Mouse (Mus musculus): ENCODE measurements around the gene Ssu72. TPM values are rescaled to one million over a fixed set of nuclear protein-coding genes. Genes with fewer than 3 reads are reported as not detected.

Ssu72 gene
- total and polyA plus RNA-seq, 3 experiments, result 43.6 to 51.7 (median 51.6) TPM

DNA sequence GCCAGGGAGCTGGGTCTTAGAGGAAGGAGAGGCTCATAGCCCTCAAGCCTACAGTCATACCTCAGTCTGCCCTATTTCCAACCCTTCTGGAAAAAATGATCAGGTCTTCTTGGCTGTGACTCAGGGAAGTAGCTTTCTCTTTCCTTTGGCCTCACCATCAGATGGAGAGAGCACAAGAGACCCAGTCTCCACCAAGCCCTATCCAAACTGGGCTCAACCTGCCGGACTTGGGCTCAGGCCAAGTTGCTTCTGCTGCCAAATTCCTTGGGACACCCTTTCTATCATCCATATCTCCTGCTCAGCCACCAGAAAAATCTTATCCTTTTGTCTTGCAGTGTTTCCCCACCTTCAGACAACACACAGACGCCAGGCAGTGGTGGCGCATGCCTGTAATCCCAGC, 71.3 kb downstream of the Ssu72 start:
- Histone ChIP-seq H3K36me3 (ENCODE audit: control insufficient read depth, insufficient read depth, low read length) (no peaks in the 10 kb centered on the region), H3K79me2 (replicated peaks; ENCODE audit: control insufficient read depth, insufficient read depth, low read length) (no peaks in the 10 kb centered on the region), H3K4me1 (ENCODE audit: control insufficient read depth, insufficient read depth, low read length) (peaks cover 27% of the 10 kb centered on the region), H3K27me3 (ENCODE audit: control insufficient read depth, insufficient read depth, low read length) (no peaks in the 10 kb centered on the region), H3K27ac (peak overlapping the region; percentile 85), H3K4me3 (no peak overlapping the region), H3K9ac (ENCODE audit: low read depth, low read length) (no peak overlapping the region)
- TF ChIP-seq EP300 (IDR thresholded peaks at IDR 0.05; ENCODE audit: insufficient read depth, low read depth, low read length) (no peak), CTCF (IDR thresholded peaks at IDR 0.05) (no peak), POLR2A (IDR thresholded peaks at IDR 0.05; ENCODE audit: insufficient read depth, low read depth, low read length) (no peak)
- 40% methylated on average over 3 of the region's 3 CpGs for WGBS
- intact Hi-C loops (cut with DNase I), result no loop called here
- DNase-seq, result peak; percentile 53 to 65

GRCm38 (mm10) chr4:155776704-155777335, 72.2 kb downstream of the Ssu72 start:
- peaks cover 30% of the 10 kb centered on the region for H3K4me1 ChIP-seq (ENCODE audit: control insufficient read depth, insufficient read depth, low read length)
- no peak overlapping the region for H3K9ac ChIP-seq (ENCODE audit: low read depth, low read length)
- no peaks in the 10 kb centered on the region for H3K79me2 ChIP-seq (replicated peaks; ENCODE audit: control insufficient read depth, insufficient read depth, low read length)
- H3K4me3 ChIP-seq, result no peak overlapping the region
- WGBS, result 57% methylated on average over 2 of the region's 2 CpGs
- TF ChIP-seq EP300 (IDR thresholded peaks at IDR 0.05; ENCODE audit: insufficient read depth, low read depth, low read length) (no peak), POLR2A (IDR thresholded peaks at IDR 0.05; ENCODE audit: insufficient read depth, low read depth, low read length) (no peak), CTCF (IDR thresholded peaks at IDR 0.05) (no peak)
- no peaks in the 10 kb centered on the region for H3K36me3 ChIP-seq (ENCODE audit: control insufficient read depth, insufficient read depth, low read length)
- intact Hi-C loops (cut with DNase I), result no loop called here
- DNase-seq, result no peak
- no peaks in the 10 kb centered on the region for H3K27me3 ChIP-seq (ENCODE audit: control insufficient read depth, insufficient read depth, low read length)
- peak overlapping the region; percentile 74 for H3K27ac ChIP-seq

- WGBS, result 33% methylated on average over 2 of the region's 2 CpGs
- TF ChIP-seq EP300 (IDR thresholded peaks at IDR 0.05; ENCODE audit: insufficient read depth, low read depth, low read length), result no peak
- TF ChIP-seq POLR2A (IDR thresholded peaks at IDR 0.05; ENCODE audit: insufficient read depth, low read depth, low read length), result no peak
- no peak for TF ChIP-seq CTCF (IDR thresholded peaks at IDR 0.05)
- no peak overlapping the region for H3K4me3 ChIP-seq
- DNase-seq, result no peak
- no peaks in the 10 kb centered on the region for H3K27me3 ChIP-seq (ENCODE audit: control insufficient read depth, insufficient read depth, low read length)
- no peaks in the 10 kb centered on the region for H3K79me2 ChIP-seq (replicated peaks; ENCODE audit: control insufficient read depth, insufficient read depth, low read length)
- peaks cover 30% of the 10 kb centered on the region for H3K4me1 ChIP-seq (ENCODE audit: control insufficient read depth, insufficient read depth, low read length)
- intact Hi-C loops (cut with DNase I), result no loop called here
- no peak overlapping the region for H3K9ac ChIP-seq (ENCODE audit: low read depth, low read length)
- H3K36me3 ChIP-seq (ENCODE audit: control insufficient read depth, insufficient read depth, low read length), result no peaks in the 10 kb centered on the region
- H3K27ac ChIP-seq, result peak overlapping the region; percentile 74; the same call in 1 of the 2 replicates
These were observed 73.2 kb downstream of the Ssu72 start for GRCm38 (mm10) chr4:155777816-155778215.

- no peak overlapping the region for H3K4me3 ChIP-seq
- no peaks in the 10 kb centered on the region for H3K36me3 ChIP-seq (ENCODE audit: control insufficient read depth, insufficient read depth, low read length)
- intact Hi-C loops (cut with DNase I), result no loop called here
- H3K4me1 ChIP-seq (ENCODE audit: control insufficient read depth, insufficient read depth, low read length), result peaks cover 32% of the 10 kb centered on the region
- H3K79me2 ChIP-seq (replicated peaks; ENCODE audit: control insufficient read depth, insufficient read depth, low read length), result no peaks in the 10 kb centered on the region
- no peak for DNase-seq
- no peaks in the 10 kb centered on the region for H3K27me3 ChIP-seq (ENCODE audit: control insufficient read depth, insufficient read depth, low read length)
- no peak for TF ChIP-seq POLR2A (IDR thresholded peaks at IDR 0.05; ENCODE audit: insufficient read depth, low read depth, low read length)
- TF ChIP-seq EP300 (IDR thresholded peaks at IDR 0.05; ENCODE audit: insufficient read depth, low read depth, low read length), result no peak
- no peak for TF ChIP-seq CTCF (IDR thresholded peaks at IDR 0.05)
- WGBS, result 83% methylated on average over 4 of the region's 4 CpGs
- H3K27ac ChIP-seq, result peak overlapping the region; percentile 47
- no peak overlapping the region for H3K9ac ChIP-seq (ENCODE audit: low read depth, low read length)
These were observed 74.9 kb downstream of the Ssu72 start for GRCm38 (mm10) chr4:155779498-155779897.

DNA sequence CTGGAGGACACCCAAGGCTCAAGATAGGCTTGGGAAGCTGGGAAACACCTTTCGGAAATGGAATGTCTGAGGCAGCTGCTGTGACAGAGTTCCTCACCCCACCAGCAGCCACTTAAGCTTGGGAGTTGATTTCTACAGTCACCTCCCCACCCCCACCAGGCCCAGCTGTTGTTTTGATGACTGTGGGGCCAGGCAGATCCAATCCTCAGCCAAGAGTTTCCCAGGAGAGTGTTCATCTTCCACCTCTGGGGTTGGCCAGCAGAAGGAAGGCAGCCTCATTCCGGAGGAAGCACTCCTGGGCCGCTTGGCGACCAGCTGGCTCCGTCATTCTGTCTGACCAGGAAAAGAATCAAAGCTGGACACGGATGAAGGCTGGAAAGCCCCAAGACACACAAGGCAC, 76.3 kb downstream of the Ssu72 start:
- DNase-seq, result peak; percentile 82 to 88
- H3K4me3 ChIP-seq, result no peak overlapping the region
- TF ChIP-seq EP300 (IDR thresholded peaks at IDR 0.05; ENCODE audit: insufficient read depth, low read depth, low read length), result peak; percentile 85
- TF ChIP-seq CTCF (IDR thresholded peaks at IDR 0.05), result no peak
- TF ChIP-seq POLR2A (IDR thresholded peaks at IDR 0.05; ENCODE audit: insufficient read depth, low read depth, low read length), result peak; percentile 49; the same call in 1 of the 2 replicates
- H3K4me1 ChIP-seq (ENCODE audit: control insufficient read depth, insufficient read depth, low read length), result peaks cover 24% of the 10 kb centered on the region
- peak overlapping the region; percentile 75 for H3K27ac ChIP-seq
- H3K79me2 ChIP-seq (replicated peaks; ENCODE audit: control insufficient read depth, insufficient read depth, low read length), result no peaks in the 10 kb centered on the region
- intact Hi-C loops (cut with DNase I), result no loop called here
- 0 out of 2 replicates have a peak overlapping the region, but pooled peaks have one; percentile 14 for H3K9ac ChIP-seq (ENCODE audit: low read depth, low read length)
- WGBS, result 10% methylated on average over 6 of the region's 6 CpGs
- no peaks in the 10 kb centered on the region for H3K36me3 ChIP-seq (ENCODE audit: control insufficient read depth, insufficient read depth, low read length)
- H3K27me3 ChIP-seq (ENCODE audit: control insufficient read depth, insufficient read depth, low read length), result no peaks in the 10 kb centered on the region

Other genes with a start within 250 kb of the Ssu72 start
- 10 to 100 TPM in 1 of 2 experiments, 1 to 10 TPM in 1; 7.0 to 11.2 TPM for gene Tmem52, start 235.7 kb upstream of the Ssu72 start, total RNA-seq (2021)
- gene Tmem52, start 235.7 kb upstream of the Ssu72 start, polyA plus RNA-seq (2012; rRNA removed), result 2.1 and 4.8 TPM in 2 replicates
- gene Gnb1, start 213.4 kb upstream of the Ssu72 start, total RNA-seq (2021), result 100 to 1,000 TPM; 147 to 151 TPM
- gene Gnb1, start 213.4 kb upstream of the Ssu72 start, polyA plus RNA-seq (2012; rRNA removed), result 257 and 332 TPM in 2 replicates
- 10 to 100 TPM; 28.4 to 33.2 TPM for gene Nadk, start 142.4 kb upstream of the Ssu72 start, total RNA-seq (2021)
- gene Nadk, start 142.4 kb upstream of the Ssu72 start, polyA plus RNA-seq (2012; rRNA removed), result 42.0 and 49.5 TPM in 2 replicates
- 1 to 10 TPM; 6.3 to 8.2 TPM for gene Slc35e2, start 103.4 kb upstream of the Ssu72 start, total RNA-seq (2021)
- 4.1 and 7.2 TPM in 2 replicates for gene Slc35e2, start 103.4 kb upstream of the Ssu72 start, polyA plus RNA-seq (2012; rRNA removed)
- 10 to 100 TPM; 29.3 to 30.2 TPM for gene Cdk11b, start 79.9 kb upstream of the Ssu72 start, total RNA-seq (2021)
- gene Cdk11b, start 79.9 kb upstream of the Ssu72 start, polyA plus RNA-seq (2012; rRNA removed), result 17.4 and 20.5 TPM in 2 replicates
- gene Gm10563, start 59.4 kb upstream of the Ssu72 start, total RNA-seq (2021), result not detected
- not detected in 2 replicates for gene Gm10563, start 59.4 kb upstream of the Ssu72 start, polyA plus RNA-seq (2012; rRNA removed)
- 1 to 10 TPM; 7.3 to 7.5 TPM for gene Mmp23, start 51.4 kb upstream of the Ssu72 start, total RNA-seq (2021)
- 20.7 and 27.0 TPM in 2 replicates for gene Mmp23, start 51.4 kb upstream of the Ssu72 start, polyA plus RNA-seq (2012; rRNA removed)
- 10 to 100 TPM; 24.9 to 25.7 TPM for gene Mib2, start 35.6 kb upstream of the Ssu72 start, total RNA-seq (2021)
- 35.8 and 38.2 TPM in 2 replicates for gene Mib2, start 35.6 kb upstream of the Ssu72 start, polyA plus RNA-seq (2012; rRNA removed)
- gene Fndc10, start 10.5 kb upstream of the Ssu72 start, total RNA-seq (2021), result 1 to 10 TPM; 1.2 to 1.5 TPM
- gene Fndc10, start 10.5 kb upstream of the Ssu72 start, polyA plus RNA-seq (2012; rRNA removed), result 3.5 and 3.9 TPM in 2 replicates
- under 1 TPM; 0.26 to 0.32 TPM for gene Tmem240, start 30.0 kb downstream of the Ssu72 start, total RNA-seq (2021)
- 0.33 and 0.59 TPM in 2 replicates for gene Tmem240, start 30.0 kb downstream of the Ssu72 start, polyA plus RNA-seq (2012; rRNA removed)
- 10 to 100 TPM; 42.3 to 47.7 TPM for gene Atad3a, start 56.3 kb downstream of the Ssu72 start, total RNA-seq (2021)
- gene Atad3a, start 56.3 kb downstream of the Ssu72 start, polyA plus RNA-seq (2012; rRNA removed), result 83.7 and 85.4 TPM in 2 replicates
- 1 to 10 TPM; 6.4 to 9.8 TPM for gene Vwa1, start 69.9 kb downstream of the Ssu72 start, total RNA-seq (2021)
- gene Vwa1, start 69.9 kb downstream of the Ssu72 start, polyA plus RNA-seq (2012; rRNA removed), result 14.4 and 21.7 TPM in 2 replicates
- 1 to 10 TPM in 1 of 2 experiments, under 1 TPM in 1; 0.84 to 1.1 TPM for gene Tmem88b, start 81.1 kb downstream of the Ssu72 start, total RNA-seq (2021)
- 0.96 and 2.0 TPM in 2 replicates for gene Tmem88b, start 81.1 kb downstream of the Ssu72 start, polyA plus RNA-seq (2012; rRNA removed)
- not detected for gene Ankrd65, start 85.6 kb downstream of the Ssu72 start, total RNA-seq (2021)
- 0.41 TPM in 1 of 2 replicates, not detected in the other for gene Ankrd65, start 85.6 kb downstream of the Ssu72 start, polyA plus RNA-seq (2012; rRNA removed)
- 10 to 100 TPM; 69.9 to 77.9 TPM for gene Mrpl20, start 98.1 kb downstream of the Ssu72 start, total RNA-seq (2021)
- 49.6 and 50.7 TPM in 2 replicates for gene Mrpl20, start 98.1 kb downstream of the Ssu72 start, polyA plus RNA-seq (2012; rRNA removed)
- gene Ccnl2, start 107.7 kb downstream of the Ssu72 start, total RNA-seq (2021), result 10 to 100 TPM; 26.6 to 27.4 TPM
- gene Ccnl2, start 107.7 kb downstream of the Ssu72 start, polyA plus RNA-seq (2012; rRNA removed), result 46.0 and 69.4 TPM in 2 replicates
- gene Aurkaip1, start 126.5 kb downstream of the Ssu72 start, total RNA-seq (2021), result 100 to 1,000 TPM in 1 of 2 experiments, 10 to 100 TPM in 1; 99.2 to 117 TPM
- gene Aurkaip1, start 126.5 kb downstream of the Ssu72 start, polyA plus RNA-seq (2012; rRNA removed), result 106 and 125 TPM in 2 replicates
- 10 to 100 TPM; 26.7 to 31.9 TPM for gene Mxra8, start 134.9 kb downstream of the Ssu72 start, total RNA-seq (2021)
- gene Mxra8, start 134.9 kb downstream of the Ssu72 start, polyA plus RNA-seq (2012; rRNA removed), result 84.7 and 118 TPM in 2 replicates
- 10 to 100 TPM; 46.3 to 47.3 TPM for gene Dvl1, start 142.6 kb downstream of the Ssu72 start, total RNA-seq (2021)
- 62.7 and 64.7 TPM in 2 replicates for gene Dvl1, start 142.6 kb downstream of the Ssu72 start, polyA plus RNA-seq (2012; rRNA removed)
- under 1 TPM; 0.13 to 0.16 TPM for gene Tas1r3, start 158.6 kb downstream of the Ssu72 start, total RNA-seq (2021)
- gene Tas1r3, start 158.6 kb downstream of the Ssu72 start, polyA plus RNA-seq (2012; rRNA removed), result 0.32 and 0.35 TPM in 2 replicates
- 1 to 10 TPM; 5.1 to 6.9 TPM for gene Cptp, start 164.6 kb downstream of the Ssu72 start, total RNA-seq (2021)
- 8.9 and 12.4 TPM in 2 replicates for gene Cptp, start 164.6 kb downstream of the Ssu72 start, polyA plus RNA-seq (2012; rRNA removed)
- 10 to 100 TPM; 15.3 to 17.4 TPM for gene Ints11, start 164.7 kb downstream of the Ssu72 start, total RNA-seq (2021)
- 15.8 and 23.2 TPM in 2 replicates for gene Ints11, start 164.7 kb downstream of the Ssu72 start, polyA plus RNA-seq (2012; rRNA removed)
- 10 to 100 TPM in 1 of 2 experiments, 1 to 10 TPM in 1; 9.4 to 10.1 TPM for gene Pusl1, start 187.0 kb downstream of the Ssu72 start, total RNA-seq (2021)
- 19.9 and 31.3 TPM in 2 replicates for gene Pusl1, start 187.0 kb downstream of the Ssu72 start, polyA plus RNA-seq (2012; rRNA removed)
- gene Acap3, start 187.0 kb downstream of the Ssu72 start, total RNA-seq (2021), result 10 to 100 TPM in 1 of 2 experiments, 1 to 10 TPM in 1; 9.7 to 11.3 TPM
- gene Acap3, start 187.0 kb downstream of the Ssu72 start, polyA plus RNA-seq (2012; rRNA removed), result 19.2 and 20.0 TPM in 2 replicates
- gene Ube2j2, start 239.0 kb downstream of the Ssu72 start, total RNA-seq (2021), result 10 to 100 TPM; 55.8 to 56.7 TPM
- 29.7 and 35.3 TPM in 2 replicates for gene Ube2j2, start 239.0 kb downstream of the Ssu72 start, polyA plus RNA-seq (2012; rRNA removed)

Measured in heart, adult 2 months (tissue).